Mouse (Mus musculus) liver, adult 2 months (tissue): ENCODE results near the gene Mcoln1. TPM values are rescaled to one million over a fixed set of nuclear protein-coding genes. Genes with fewer than 3 reads are reported as not detected.

Experiments
- DNase-seq: peaks from one replicate; pipeline ENCODE4 v3.0.0-alpha.2; 2011; ENCODE audit warnings: low read depth, low spot score; ENCODE audit errors: extremely low read depth
- H3K27ac ChIP-seq: fragments of 200-500 bp; replicated peaks from 2 replicates; pipeline ENCODE4 v1.5.1; 2012; ENCODE audit warnings: low read depth, mild to moderate bottlenecking, control low read depth, inconsistent platforms, low read length; ENCODE audit not compliant: insufficient read depth
- H3K27me3 ChIP-seq: fragments of 200-500 bp; 2 replicates; pipeline ENCODE4 v1.6.1; 2012; ENCODE audit warnings: mild to moderate bottlenecking, moderate library complexity, low read length, inconsistent platforms; ENCODE audit not compliant: control insufficient read depth, insufficient read depth
- H3K36me3 ChIP-seq: fragments of 200-500 bp; 2 replicates; pipeline ENCODE4 v1.6.1; 2012; ENCODE audit warnings: low read length, inconsistent platforms; ENCODE audit not compliant: control insufficient read depth, insufficient read depth
- H3K4me1 ChIP-seq: fragments of 200-500 bp; 2 replicates; pipeline ENCODE4 v1.6.1; 2011; ENCODE audit warnings: low read length; ENCODE audit not compliant: control insufficient read depth, insufficient read depth
- H3K4me3 ChIP-seq: fragments of 200-500 bp; 2 replicates; pipeline ENCODE4 v1.5.1; 2011; ENCODE audit warnings: low read depth, mild to moderate bottlenecking, control low read depth, low read length, moderate library complexity; ENCODE audit not compliant: insufficient read depth
- H3K79me2 ChIP-seq: fragments of 200-500 bp; 2 replicates; pipeline ENCODE4 v1.6.1; 2012; ENCODE audit warnings: inconsistent platforms, mild to moderate bottlenecking, low read length, moderate library complexity; ENCODE audit not compliant: control insufficient read depth, insufficient read depth
- H3K9ac ChIP-seq: fragments of 200-500 bp; 2 replicates; pipeline ENCODE4 v1.6.1; 2012; ENCODE audit warnings: low read depth, mild to moderate bottlenecking, control low read depth, inconsistent platforms, low read length
- CTCF ChIP-seq: fragments of 200-500 bp; IDR thresholded peaks from 2 replicates; pipeline ENCODE4 v1.5.1; 2011; ENCODE audit warnings: low read depth, low read length, control low read depth
- POLR2A ChIP-seq: fragments of 200-500 bp; IDR thresholded peaks from 2 replicates; pipeline ENCODE4 v1.6.1; 2011; ENCODE audit warnings: low read length, control low read depth; ENCODE audit not compliant: insufficient read depth; ENCODE audit errors: extremely low read depth
- WGBS: fragments of 180-500 bp; shearing (Covaris S2); methylation state at CpG from one replicate; pipeline ENCODE4 v1.1.7; 2018; 5-methylcytosine and 5-hydroxymethylcytosine counted together
- polyA plus RNA-seq: library from polyadenylated mRNA; depleted of rRNA; stranded (reverse); fragments of >200 nt; gene quantifications from 2 replicates; pipeline ENCODE4 v1.2.3, GENCODE M21; 2012
- total RNA-seq: library from RNA; depleted of rRNA; stranded (reverse); fragments of >200 nt; gene quantifications from 2 replicates; pipeline ENCODE4 v1.2.3, GENCODE M21; 2014

Mcoln1 gene
- total and polyA plus RNA-seq, 2 experiments = 38.1 to 227 TPM

DNA sequence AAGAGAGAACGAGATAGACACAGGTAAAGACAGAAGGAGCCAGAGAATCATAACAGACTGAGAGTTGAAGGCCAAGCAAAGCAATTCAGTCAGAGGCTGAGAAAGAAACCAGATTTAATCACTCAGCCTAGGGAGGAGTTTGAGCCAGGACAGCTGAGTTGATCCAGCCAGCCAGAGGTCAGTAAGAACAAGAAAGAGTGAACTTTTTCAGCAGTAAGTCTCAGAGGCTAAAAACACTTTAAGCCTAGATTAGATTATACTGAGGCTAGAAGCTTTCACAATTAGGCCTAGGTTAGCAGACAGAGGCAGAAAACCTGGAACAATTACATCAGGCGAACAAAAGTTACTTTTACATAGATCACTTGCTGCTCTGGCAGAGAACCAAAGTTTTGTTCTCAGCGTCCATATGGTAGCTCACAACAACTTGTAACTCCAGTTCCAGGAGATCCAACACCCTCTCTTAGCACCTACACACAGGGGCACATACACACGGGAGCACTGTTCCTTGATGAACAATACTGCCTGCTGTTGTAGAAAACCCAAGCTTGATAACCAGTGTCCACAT lies 20.0 kb upstream of the Mcoln1 start:
- Histone ChIP-seq H3K36me3 (no peaks in the 10 kb centered on the region), H3K79me2 (no peaks in the 10 kb centered on the region), H3K27ac (no peak overlapping the region), H3K9ac (no peak overlapping the region), H3K4me3 (no peak overlapping the region), H3K4me1 (no peaks in the 10 kb centered on the region; the same call in 1 of the 2 replicates), H3K27me3 (no peaks in the 10 kb centered on the region)
- 72% methylated on average over 4 of the region's 4 CpGs for WGBS
- no peak for DNase-seq
- TF ChIP-seq CTCF (no peak), POLR2A (no peak)

DNA sequence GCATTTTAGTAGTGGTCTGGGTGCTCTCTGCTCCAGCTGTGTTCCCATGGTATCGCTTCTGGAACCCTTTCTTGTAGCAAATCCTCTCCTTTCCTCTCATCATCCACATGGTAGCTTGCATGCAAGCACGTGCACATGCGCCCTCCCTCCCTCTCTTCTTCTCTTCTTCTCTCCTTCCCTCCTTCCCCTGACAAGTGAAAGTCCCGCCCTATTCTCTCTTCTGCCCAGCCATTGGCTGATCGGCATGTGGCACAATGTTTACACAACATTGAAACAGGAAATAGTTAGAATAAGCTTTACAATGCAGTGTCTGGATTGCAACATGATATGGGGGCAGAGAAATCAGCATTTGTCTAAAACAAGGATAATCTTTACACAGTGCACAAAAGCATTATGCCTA lies 18.7 kb upstream of the Mcoln1 start:
- H3K27me3 ChIP-seq = no peaks in the 10 kb centered on the region
- no peak overlapping the region for H3K9ac ChIP-seq
- H3K36me3 ChIP-seq = no peaks in the 10 kb centered on the region
- no peaks in the 10 kb centered on the region; the same call in 1 of the 2 replicates for H3K4me1 ChIP-seq
- no peaks in the 10 kb centered on the region for H3K79me2 ChIP-seq
- no peak overlapping the region for H3K27ac ChIP-seq
- DNase-seq = no peak
- WGBS = 65% methylated on average over 5 of the region's 5 CpGs
- no peak overlapping the region for H3K4me3 ChIP-seq
- TF ChIP-seq POLR2A = no peak
- no peak for TF ChIP-seq CTCF

DNA sequence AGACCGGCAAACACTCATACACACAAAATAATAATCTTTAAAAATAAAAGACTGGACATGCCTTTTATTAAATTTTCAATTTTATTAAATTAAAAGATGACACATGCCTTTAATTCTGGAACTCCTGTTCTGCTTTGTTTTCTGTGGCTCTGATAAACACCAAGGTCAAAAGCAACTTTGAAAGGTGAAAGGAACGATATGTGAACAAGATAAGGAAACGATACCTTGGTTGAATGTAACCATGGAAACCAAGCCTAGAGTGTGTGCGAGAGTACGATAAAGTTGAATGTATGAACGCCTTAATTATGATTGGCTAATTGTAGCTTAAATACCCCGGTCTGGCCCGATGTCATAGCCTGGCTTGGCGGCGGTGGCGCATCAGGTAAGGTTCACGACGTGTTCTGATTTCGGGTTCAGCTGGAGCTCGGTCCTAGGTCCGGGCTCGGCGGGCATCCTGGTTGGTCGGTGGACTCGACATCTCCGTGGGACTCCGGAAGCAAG lies 18.0 kb upstream of the Mcoln1 start:
- H3K27me3 ChIP-seq = no peaks in the 10 kb centered on the region
- H3K4me3 ChIP-seq = no peak overlapping the region
- no peak for DNase-seq
- H3K4me1 ChIP-seq = no peaks in the 10 kb centered on the region; the same call in 1 of the 2 replicates
- H3K36me3 ChIP-seq = no peaks in the 10 kb centered on the region
- no peak overlapping the region for H3K27ac ChIP-seq
- H3K9ac ChIP-seq = no peak overlapping the region
- TF ChIP-seq POLR2A = no peak
- TF ChIP-seq CTCF = no peak
- WGBS = 87% methylated on average over 22 of the region's 22 CpGs
- no peaks in the 10 kb centered on the region for H3K79me2 ChIP-seq

DNA sequence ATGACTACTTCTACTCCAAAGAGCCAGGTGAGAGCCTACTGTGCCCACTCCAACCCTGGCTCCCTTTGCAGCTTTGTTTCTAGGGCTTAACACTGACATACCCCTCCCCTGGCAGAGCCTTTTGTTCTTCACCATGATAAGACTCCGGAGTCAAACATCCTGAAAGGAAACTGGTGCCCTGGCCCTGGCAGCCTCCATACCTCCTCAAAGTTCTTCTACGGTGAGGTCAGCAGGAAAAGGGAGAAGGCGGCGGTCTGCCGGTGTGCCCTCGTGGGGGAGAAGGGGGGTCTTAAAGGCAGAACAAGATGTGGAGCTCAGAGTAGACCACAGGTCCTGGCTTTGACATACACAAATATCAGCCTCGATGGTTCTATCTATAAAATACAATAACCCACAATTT lies 16.7 kb upstream of the Mcoln1 start:
- H3K27me3 ChIP-seq = no peaks in the 10 kb centered on the region
- no peaks in the 10 kb centered on the region for H3K79me2 ChIP-seq
- H3K4me3 ChIP-seq = no peak overlapping the region
- no peak overlapping the region for H3K27ac ChIP-seq
- DNase-seq = no peak
- TF ChIP-seq CTCF (no peak), POLR2A (no peak)
- WGBS = 68% methylated on average over 7 of the region's 7 CpGs
- no peaks in the 10 kb centered on the region for H3K36me3 ChIP-seq
- no peaks in the 10 kb centered on the region; the same call in 1 of the 2 replicates for H3K4me1 ChIP-seq
- H3K9ac ChIP-seq = no peak overlapping the region

DNA sequence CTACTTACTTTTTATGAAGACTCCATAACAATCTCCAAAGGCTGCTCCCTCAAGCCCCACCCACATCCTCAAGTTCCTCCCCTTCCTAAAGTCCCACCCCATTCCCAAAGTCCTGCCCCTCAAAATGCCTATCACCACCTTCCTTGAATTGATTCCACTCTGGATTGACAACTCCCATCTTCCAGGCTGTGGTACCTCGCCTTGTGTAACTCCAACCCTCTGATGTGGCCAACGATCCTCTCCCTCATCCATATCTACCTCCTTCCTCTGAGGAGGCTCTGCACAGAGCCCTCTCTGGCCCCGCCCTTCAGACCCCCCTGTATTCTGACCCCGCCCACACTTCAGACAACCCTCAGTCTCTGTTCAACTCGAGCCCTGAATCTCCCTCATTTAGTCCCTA lies 15.1 kb upstream of the Mcoln1 start:
- Histone ChIP-seq H3K27me3 (no peaks in the 10 kb centered on the region), H3K27ac (no peak overlapping the region), H3K9ac (no peak overlapping the region), H3K4me3 (no peak overlapping the region), H3K36me3 (no peaks in the 10 kb centered on the region), H3K4me1 (no peaks in the 10 kb centered on the region; the same call in 1 of the 2 replicates), H3K79me2 (no peaks in the 10 kb centered on the region)
- no peak for DNase-seq
- WGBS = 53% methylated on average over 5 of the region's 5 CpGs
- TF ChIP-seq CTCF = no peak
- no peak for TF ChIP-seq POLR2A
